Mouse (Mus musculus) T-cell, adult 2 months (primary cell): ENCODE measurements around the gene Lman1l.

Source experiments
- DNase-seq: peaks from one replicate; pipeline ENCODE4 v3.0.0; 2022; ENCODE audit warnings: low spot score

Gene Lman1l

GRCm38 (mm10) chr9:57620674-57621073 is at the start of gene Lman1l:
Gene Lman1l (minus strand): TSS chr9:57620774.
- DNase-seq = peak; percentile 39

GRCm38 (mm10) chr9:57669566-57669965 is 49.0 kb upstream of the Lman1l start:
- DNase-seq = no peak

- no peak for DNase-seq
Measured at GRCm38 (mm10) chr9:57668277-57668676, 47.7 kb upstream of the Lman1l start.

GRCm38 (mm10) chr9:57667817-57668216 is 47.2 kb upstream of the Lman1l start:
- DNase-seq = no peak

- peak; percentile 51 for DNase-seq
Measured at GRCm38 (mm10) chr9:57667136-57667535, 46.6 kb upstream of the Lman1l start.

GRCm38 (mm10) chr9:57666536-57666935 is 46.0 kb upstream of the Lman1l start:
- DNase-seq = no peak

GRCm38 (mm10) chr9:57664616-57665015 is 44.0 kb upstream of the Lman1l start:
- no peak for DNase-seq

- no peak for DNase-seq
Measured at GRCm38 (mm10) chr9:57661552-57661951, 41.0 kb upstream of the Lman1l start.

- DNase-seq = no peak
Measured at GRCm38 (mm10) chr9:57660501-57660900, 39.9 kb upstream of the Lman1l start.

GRCm38 (mm10) chr9:57659774-57660173 is 39.2 kb upstream of the Lman1l start:
- DNase-seq = peak; percentile 72

- no peak for DNase-seq
Measured at GRCm38 (mm10) chr9:57658970-57659369, 38.4 kb upstream of the Lman1l start.

GRCm38 (mm10) chr9:57657843-57658242 is 37.3 kb upstream of the Lman1l start:
- no peak for DNase-seq

GRCm38 (mm10) chr9:57656631-57657350 is 36.2 kb upstream of the Lman1l start:
- DNase-seq = no peak

GRCm38 (mm10) chr9:57655749-57656148 is 35.2 kb upstream of the Lman1l start:
- DNase-seq = peak; percentile 92

GRCm38 (mm10) chr9:57654966-57655365 is 34.4 kb upstream of the Lman1l start:
- DNase-seq = no peak

GRCm38 (mm10) chr9:57653283-57653682 is 32.7 kb upstream of the Lman1l start, which contains the start of gene Csk:
Gene Csk (minus strand): TSS chr9:57653631.
- DNase-seq = no peak

- no peak for DNase-seq
Measured at GRCm38 (mm10) chr9:57652855-57653254, 32.3 kb upstream of the Lman1l start.

GRCm38 (mm10) chr9:57652351-57652750 is 31.8 kb upstream of the Lman1l start:
- DNase-seq = no peak

GRCm38 (mm10) chr9:57650786-57651311 is 30.3 kb upstream of the Lman1l start:
- peak; percentile 72 for DNase-seq

GRCm38 (mm10) chr9:57650130-57650785 is 29.7 kb upstream of the Lman1l start:
- no peak for DNase-seq

- DNase-seq = peak; percentile 75
Measured at GRCm38 (mm10) chr9:57647286-57648108, 26.9 kb upstream of the Lman1l start.

GRCm38 (mm10) chr9:57646551-57647103 is 26.1 kb upstream of the Lman1l start:
- peak; percentile 56 for DNase-seq
